Mouse (Mus musculus) liver, adult 2 months (tissue): ENCODE results near the gene Ttl. TPM values are rescaled to one million over a fixed set of nuclear protein-coding genes. Genes with fewer than 3 reads are reported as not detected.

Experiments used
- DNase-seq: peaks from one replicate; pipeline ENCODE4 v3.0.0-alpha.2; 2011; ENCODE audit warnings: low read depth, low spot score; ENCODE audit errors: extremely low read depth
- H3K27ac ChIP-seq: fragments of 200-500 bp; replicated peaks from 2 replicates; pipeline ENCODE4 v1.5.1; 2012; ENCODE audit warnings: low read depth, mild to moderate bottlenecking, control low read depth, inconsistent platforms, low read length; ENCODE audit not compliant: insufficient read depth
- H3K27me3 ChIP-seq: fragments of 200-500 bp; 2 replicates; pipeline ENCODE4 v1.6.1; 2012; ENCODE audit warnings: mild to moderate bottlenecking, moderate library complexity, low read length, inconsistent platforms; ENCODE audit not compliant: control insufficient read depth, insufficient read depth
- H3K36me3 ChIP-seq: fragments of 200-500 bp; 2 replicates; pipeline ENCODE4 v1.6.1; 2012; ENCODE audit warnings: low read length, inconsistent platforms; ENCODE audit not compliant: control insufficient read depth, insufficient read depth
- H3K4me1 ChIP-seq: fragments of 200-500 bp; 2 replicates; pipeline ENCODE4 v1.6.1; 2011; ENCODE audit warnings: low read length; ENCODE audit not compliant: control insufficient read depth, insufficient read depth
- H3K4me3 ChIP-seq: fragments of 200-500 bp; 2 replicates; pipeline ENCODE4 v1.5.1; 2011; ENCODE audit warnings: low read depth, mild to moderate bottlenecking, control low read depth, low read length, moderate library complexity; ENCODE audit not compliant: insufficient read depth
- H3K79me2 ChIP-seq: fragments of 200-500 bp; 2 replicates; pipeline ENCODE4 v1.6.1; 2012; ENCODE audit warnings: inconsistent platforms, mild to moderate bottlenecking, low read length, moderate library complexity; ENCODE audit not compliant: control insufficient read depth, insufficient read depth
- H3K9ac ChIP-seq: fragments of 200-500 bp; 2 replicates; pipeline ENCODE4 v1.6.1; 2012; ENCODE audit warnings: low read depth, mild to moderate bottlenecking, control low read depth, inconsistent platforms, low read length
- CTCF ChIP-seq: fragments of 200-500 bp; IDR thresholded peaks from 2 replicates; pipeline ENCODE4 v1.5.1; 2011; ENCODE audit warnings: low read depth, low read length, control low read depth
- POLR2A ChIP-seq: fragments of 200-500 bp; IDR thresholded peaks from 2 replicates; pipeline ENCODE4 v1.6.1; 2011; ENCODE audit warnings: low read length, control low read depth; ENCODE audit not compliant: insufficient read depth; ENCODE audit errors: extremely low read depth
- WGBS: fragments of 180-500 bp; shearing (Covaris S2); methylation state at CpG from one replicate; pipeline ENCODE4 v1.1.7; 2018; 5-methylcytosine and 5-hydroxymethylcytosine counted together
- polyA plus RNA-seq: library from polyadenylated mRNA; depleted of rRNA; stranded (reverse); fragments of >200 nt; gene quantifications from 2 replicates; pipeline ENCODE4 v1.2.3, GENCODE M21; 2012
- total RNA-seq: library from RNA; depleted of rRNA; stranded (reverse); fragments of >200 nt; gene quantifications from 2 replicates; pipeline ENCODE4 v1.2.3, GENCODE M21; 2014

The Ttl gene
- total and polyA plus RNA-seq, 2 experiments, result 2.4 to 3.8 TPM

DNA sequence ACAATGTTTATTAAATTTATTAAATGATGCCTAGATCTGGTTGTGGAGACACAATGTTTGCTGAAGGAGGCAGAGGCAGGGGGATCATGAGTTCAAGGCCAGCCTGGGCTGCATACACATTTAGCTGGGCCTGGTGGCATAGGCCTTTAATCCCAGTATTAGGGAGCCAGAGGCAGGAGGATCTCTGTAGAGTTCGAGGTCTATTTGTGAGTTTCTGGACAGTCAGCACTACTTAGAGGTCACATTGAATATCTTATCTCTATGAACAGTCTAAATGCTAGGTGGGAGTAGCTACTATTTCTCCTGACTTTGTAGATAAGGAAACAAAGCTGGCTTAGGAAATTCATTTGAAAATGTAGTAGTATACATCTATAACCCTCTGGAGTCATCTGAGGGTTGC, 21.8 kb downstream of the Ttl start:
- Histone ChIP-seq H3K27ac (no peak overlapping the region), H3K79me2 (no peaks in the 10 kb centered on the region), H3K4me1 (no peaks in the 10 kb centered on the region), H3K4me3 (no peak overlapping the region), H3K9ac (no peak overlapping the region), H3K27me3 (no peaks in the 10 kb centered on the region), H3K36me3 (no peaks in the 10 kb centered on the region)
- no peak for DNase-seq
- TF ChIP-seq POLR2A (no peak), CTCF (no peak)
- WGBS, result 74% methylated on average over 1 of the region's 1 CpGs

GRCm38 (mm10) chr2:129090370-129090769, 24.6 kb downstream of the Ttl start:
- WGBS, result 88% methylated on average over 4 of the region's 4 CpGs
- no peak for TF ChIP-seq POLR2A
- TF ChIP-seq CTCF, result no peak
- H3K36me3 ChIP-seq, result no peaks in the 10 kb centered on the region
- no peak for DNase-seq
- no peaks in the 10 kb centered on the region for H3K27me3 ChIP-seq
- H3K27ac ChIP-seq, result no peak overlapping the region
- H3K4me3 ChIP-seq, result no peak overlapping the region
- no peaks in the 10 kb centered on the region for H3K79me2 ChIP-seq
- no peak overlapping the region for H3K9ac ChIP-seq
- H3K4me1 ChIP-seq, result peaks cover 4% of the 10 kb centered on the region

GRCm38 (mm10) chr2:129092810-129093209, 27.1 kb downstream of the Ttl start:
- DNase-seq, result no peak
- 93% methylated on average over 12 of the region's 12 CpGs for WGBS
- Histone ChIP-seq H3K9ac (no peak overlapping the region), H3K27me3 (no peaks in the 10 kb centered on the region), H3K36me3 (no peaks in the 10 kb centered on the region), H3K79me2 (no peaks in the 10 kb centered on the region), H3K27ac (no peak overlapping the region), H3K4me3 (no peak overlapping the region), H3K4me1 (peaks cover 4% of the 10 kb centered on the region)
- TF ChIP-seq CTCF (no peak), POLR2A (no peak)

DNA sequence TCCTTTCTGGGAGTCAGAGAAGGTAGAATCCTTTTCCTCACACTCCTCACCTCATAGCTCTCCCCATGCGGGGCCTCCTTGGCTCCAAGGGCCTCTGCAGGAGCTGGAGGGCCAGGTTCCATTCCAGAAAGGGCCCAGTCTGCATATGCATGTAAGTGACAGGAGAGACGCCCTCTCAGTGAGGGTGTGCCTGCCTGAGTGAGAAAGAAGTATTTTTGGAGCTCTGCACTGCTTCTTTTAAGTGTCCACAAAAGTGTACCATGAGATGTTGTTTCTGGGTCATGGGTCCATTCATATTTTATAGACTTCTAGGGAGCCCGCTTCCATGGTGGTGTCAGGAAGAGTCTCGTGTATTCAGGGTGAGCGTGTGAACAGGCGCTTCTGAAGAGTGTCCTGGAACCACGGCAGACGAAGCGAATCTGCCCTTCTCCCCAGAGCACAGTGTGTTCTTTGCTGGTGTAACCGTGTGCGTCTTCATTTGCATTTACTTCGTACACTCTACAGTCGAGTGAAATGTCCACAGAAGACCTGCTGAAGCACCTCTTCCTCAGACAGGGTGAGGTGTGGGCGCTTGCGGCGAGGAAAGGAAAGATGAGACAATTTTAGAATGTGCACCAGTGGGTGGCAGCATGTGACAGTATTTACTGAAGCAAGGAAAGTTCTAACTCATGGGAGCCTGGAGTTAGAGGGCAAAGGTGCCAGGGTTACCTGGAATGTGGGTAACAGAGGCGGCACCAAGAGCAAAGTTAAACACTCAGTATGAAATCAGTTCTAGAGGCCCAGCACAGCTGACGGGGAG, 28.4 kb downstream of the Ttl start:
- H3K4me3 ChIP-seq, result no peak overlapping the region
- H3K4me1 ChIP-seq, result peaks cover 4% of the 10 kb centered on the region
- H3K79me2 ChIP-seq, result no peaks in the 10 kb centered on the region
- TF ChIP-seq CTCF (peak; percentile 36; the same call in 1 of the 2 replicates), POLR2A (no peak)
- H3K9ac ChIP-seq, result no peak overlapping the region
- DNase-seq, result peak; percentile 85
- no peaks in the 10 kb centered on the region for H3K36me3 ChIP-seq
- peak overlapping the region; percentile 55 for H3K27ac ChIP-seq
- no peaks in the 10 kb centered on the region for H3K27me3 ChIP-seq
- 61% methylated on average over 18 of the region's 18 CpGs for whole genome bisulfite sequencing

- WGBS, result under 1% methylated on average over 35 of the region's 35 CpGs
- peak; percentile 90 for DNase-seq
- H3K36me3 ChIP-seq, result peaks cover 21% of the 10 kb centered on the region
- peaks cover 3% of the 10 kb centered on the region for H3K4me1 ChIP-seq
- H3K79me2 ChIP-seq, result peaks cover 3% of the 10 kb centered on the region; the same call in 1 of the 2 replicates
- no peaks in the 10 kb centered on the region for H3K27me3 ChIP-seq
- H3K27ac ChIP-seq, result no peak within 1 kb of the TSS
- TF ChIP-seq CTCF (no peak), POLR2A (0 out of 2 replicates have a peak, but pooled peaks have one; percentile 51)
- H3K9ac ChIP-seq, result peak within 1 kb of the TSS; percentile 81
- H3K4me3 ChIP-seq, result peak within 1 kb of the TSS; percentile 91
Measured at GRCm38 (mm10) chr2:129100784-129101310, 35.1 kb downstream of the Ttl start, which contains the start of gene Polr1b. Gene Polr1b (plus strand): TSS chr2:129100995.

GRCm38 (mm10) chr2:129112924-129113323, 47.2 kb downstream of the Ttl start:
- TF ChIP-seq POLR2A, result no peak
- TF ChIP-seq CTCF, result no peak
- WGBS, result 92% methylated on average over 5 of the region's 5 CpGs
- Histone ChIP-seq H3K27ac (no peak overlapping the region), H3K4me3 (no peak overlapping the region), H3K36me3 (peaks cover 65% of the 10 kb centered on the region), H3K9ac (no peak overlapping the region), H3K4me1 (no peaks in the 10 kb centered on the region), H3K79me2 (no peaks in the 10 kb centered on the region), H3K27me3 (no peaks in the 10 kb centered on the region)
- DNase-seq, result no peak
